Mouse (Mus musculus): Measurements from ENCODE around the gene Tm9sf2.
A peak's percentile ranks its signal among the peaks of the same experiment; 100 is the strongest.

Gene Tm9sf2

GRCm38 (mm10) chr14:122176263-122176798 is 69.5 kb downstream of the Tm9sf2 start:
- DNase-seq (ENCODE audit: low spot score in 2 of 2): no peak

- no peak for DNase-seq (ENCODE audit: low spot score in 2 of 2)
These were observed 72.4 kb downstream of the Tm9sf2 start for GRCm38 (mm10) chr14:122179262-122179661.

GRCm38 (mm10) chr14:122181078-122181814 is 74.4 kb downstream of the Tm9sf2 start, which contains the start of gene Clybl:
Clybl (plus strand) TSS chr14:122181704.
- peak; percentile 79 to 88 for DNase-seq (ENCODE audit: low spot score in 2 of 2)

- DNase-seq (ENCODE audit: low spot score in 2 of 2): no peak
These were observed 74.9 kb downstream of the Tm9sf2 start for GRCm38 (mm10) chr14:122181815-122182157.

- no peak for DNase-seq (ENCODE audit: low spot score in 2 of 2)
These were observed 75.4 kb downstream of the Tm9sf2 start for GRCm38 (mm10) chr14:122182220-122182619.

- DNase-seq (ENCODE audit: low spot score in 2 of 2): no peak
These were observed 77.1 kb downstream of the Tm9sf2 start for GRCm38 (mm10) chr14:122183974-122184373.

GRCm38 (mm10) chr14:122188250-122188649 is 81.4 kb downstream of the Tm9sf2 start:
- DNase-seq (ENCODE audit: low spot score in 2 of 2): no peak

- no peak for DNase-seq (ENCODE audit: low spot score in 2 of 2)
These were observed 83.1 kb downstream of the Tm9sf2 start for GRCm38 (mm10) chr14:122189901-122190300.

- no peak for DNase-seq (ENCODE audit: low spot score in 2 of 2)
These were observed 83.7 kb downstream of the Tm9sf2 start for GRCm38 (mm10) chr14:122190527-122190926.

GRCm38 (mm10) chr14:122190941-122191510 is 84.2 kb downstream of the Tm9sf2 start:
- peak; percentile 55 to 77 for DNase-seq (ENCODE audit: low spot score in 2 of 2)

GRCm38 (mm10) chr14:122194630-122195029 is 87.8 kb downstream of the Tm9sf2 start:
- no peak for DNase-seq (ENCODE audit: low spot score in 2 of 2)

GRCm38 (mm10) chr14:122196851-122197250 is 90.0 kb downstream of the Tm9sf2 start:
- DNase-seq (ENCODE audit: low spot score in 2 of 2): no peak

GRCm38 (mm10) chr14:122200247-122200885 is 93.5 kb downstream of the Tm9sf2 start:
- DNase-seq (ENCODE audit: low spot score in 2 of 2): no peak

- DNase-seq (ENCODE audit: low spot score in 2 of 2): no peak
These were observed 102.3 kb downstream of the Tm9sf2 start for GRCm38 (mm10) chr14:122209177-122209576.

Data from cerebellum, postnatal 4 days (tissue).